Mouse (Mus musculus) heart, postnatal 14 days (tissue): ENCODE data around the gene Vav1. TPM values are rescaled to one million over a fixed set of nuclear protein-coding genes. Genes with fewer than 3 reads are reported as not detected.
A peak's percentile ranks its signal among the peaks of the same experiment; 100 is the strongest.
"Not testable (repeated sequence)": the region's sequence is repeated elsewhere in the genome, so short reads cannot be mapped to it uniquely, and the experiment has no call there.

ENCODE experiments used
- DNase-seq, 2 experiments: peaks; one replicate each; pipeline ENCODE4 v3.0.0; 2021 to 2022
- intact Hi-C: fragments of 180-260 bp; cut with DNase I; formaldehyde crosslinking; loops from one replicate; pipeline ENCODE4 v1.15.1; 2025
- total RNA-seq, 2 experiments: library from RNA; stranded (reverse); gene quantifications; 2 replicates each; pipeline ENCODE4 v1.2.3; 2021

Vav1 gene
- total RNA-seq, 2 experiments from 2014 or later: 2.2 to 5.5 TPM

- intact Hi-C loops: loop anchor here (1.0 kb wide), 1 partner anchor 25 kb away; no protein-coding TSS in a partner anchor
- peak; percentile 89 to 91 for DNase-seq
Measured at GRCm38 (mm10) chr17:57275111-57275996, 3.5 kb upstream of the Vav1 start.

- DNase-seq: no peak
- intact Hi-C loops: loop anchor here (1.0 to 2.0 kb wide), 2 partner anchors 26 to 59 kb away; no protein-coding TSS in a partner anchor
Measured at GRCm38 (mm10) chr17:57275997-57276351, 2.9 kb upstream of the Vav1 start.

- DNase-seq: peak; percentile 76 to 80
- intact Hi-C loops: loop anchor here (1.0 to 2.0 kb wide), 2 partner anchors 57 to 58 kb away; no protein-coding TSS in a partner anchor
Measured at GRCm38 (mm10) chr17:57276634-57277121, 2.2 kb upstream of the Vav1 start.

- intact Hi-C loops: loop anchor here (1.0 to 2.0 kb wide), 2 partner anchors 57 to 58 kb away; no protein-coding TSS in a partner anchor
Measured at GRCm38 (mm10) chr17:57277598-57278261, 1.2 kb upstream of the Vav1 start.

GRCm38 (mm10) chr17:57278537-57278936 is 363 bp upstream of the Vav1 start:
- intact Hi-C loops: no loop called here
- no peak for DNase-seq

More at GRCm38 (mm10) chr17:57277598-57278261, 1.2 kb upstream of the Vav1 start:
- not testable (repeated sequence) for DNase-seq

- no peak for DNase-seq
- intact Hi-C loops: no loop called here
Measured at GRCm38 (mm10) chr17:57279591-57280224, 808 bp downstream of the Vav1 start.

- intact Hi-C loops: no loop called here
- no peak for DNase-seq
Measured at GRCm38 (mm10) chr17:57280411-57280810, 1.5 kb downstream of the Vav1 start.

GRCm38 (mm10) chr17:57283906-57284305 is 5.0 kb downstream of the Vav1 start:
- DNase-seq: no peak
- intact Hi-C loops: no loop called here

- DNase-seq: no peak
- intact Hi-C loops: no loop called here
Measured at GRCm38 (mm10) chr17:57285077-57285476, 6.2 kb downstream of the Vav1 start.

- intact Hi-C loops: no loop called here
- no peak for DNase-seq
Measured at GRCm38 (mm10) chr17:57286718-57287355, 7.9 kb downstream of the Vav1 start.

GRCm38 (mm10) chr17:57289252-57289651 is 10.4 kb downstream of the Vav1 start:
- intact Hi-C loops: no loop called here
- no peak for DNase-seq

- intact Hi-C loops: no loop called here
- DNase-seq: no peak
Measured at GRCm38 (mm10) chr17:57290001-57290670, 11.2 kb downstream of the Vav1 start.

- no peak for DNase-seq
- intact Hi-C loops: no loop called here
Measured at GRCm38 (mm10) chr17:57290671-57291055, 11.8 kb downstream of the Vav1 start.

GRCm38 (mm10) chr17:57292302-57292701 is 13.4 kb downstream of the Vav1 start:
- no peak for DNase-seq
- intact Hi-C loops: no loop called here

GRCm38 (mm10) chr17:57292968-57293367 is 14.1 kb downstream of the Vav1 start:
- intact Hi-C loops: no loop called here
- no peak for DNase-seq

GRCm38 (mm10) chr17:57295935-57296334 is 17.0 kb downstream of the Vav1 start:
- no peak for DNase-seq
- intact Hi-C loops: no loop called here

- no peak for DNase-seq
- intact Hi-C loops: no loop called here
Measured at GRCm38 (mm10) chr17:57297040-57297439, 18.1 kb downstream of the Vav1 start.

GRCm38 (mm10) chr17:57305593-57305992 is 26.7 kb downstream of the Vav1 start:
- no peak for DNase-seq

GRCm38 (mm10) chr17:57307074-57307473 is 28.2 kb downstream of the Vav1 start:
- intact Hi-C loops: no loop called here

More at GRCm38 (mm10) chr17:57305593-57305992, 26.7 kb downstream of the Vav1 start:
- intact Hi-C loops: no loop called here

GRCm38 (mm10) chr17:57311801-57312200 is 32.9 kb downstream of the Vav1 start:
- intact Hi-C loops: no loop called here
- no peak for DNase-seq

More at GRCm38 (mm10) chr17:57307074-57307473, 28.2 kb downstream of the Vav1 start:
- DNase-seq: no peak
